Mouse (Mus musculus): ENCODE data around the gene Oxa1l. TPM values are rescaled to one million over a fixed set of nuclear protein-coding genes. Genes with fewer than 3 reads are reported as not detected.

Gene Oxa1l
- total RNA-seq, 2 experiments from 2014 or later: 49.1 to 54.6 TPM

GRCm38 (mm10) chr14:54380616-54381015 lies 20.0 kb downstream of the Oxa1l start:
- no peak overlapping the region for H3K27ac ChIP-seq
- no peak for DNase-seq
- intact Hi-C loops (cut with DNase I): no loop called here
- no peak for TF ChIP-seq CTCF (IDR thresholded peaks at IDR 0.05)
- H3K4me3 ChIP-seq: no peak overlapping the region

- TF ChIP-seq CTCF (IDR thresholded peaks at IDR 0.05): no peak
- H3K27ac ChIP-seq: no peak overlapping the region
- H3K4me3 ChIP-seq: no peak overlapping the region
- intact Hi-C loops (cut with DNase I): no loop called here
- DNase-seq: no peak
These were observed 21.2 kb downstream of the Oxa1l start for GRCm38 (mm10) chr14:54381816-54382215.

GRCm38 (mm10) chr14:54382641-54383040 lies 22.0 kb downstream of the Oxa1l start:
- no peak overlapping the region for H3K27ac ChIP-seq
- TF ChIP-seq CTCF (IDR thresholded peaks at IDR 0.05): no peak
- intact Hi-C loops (cut with DNase I): no loop called here
- H3K4me3 ChIP-seq: no peak overlapping the region
- no peak for DNase-seq

- DNase-seq: no peak
- Histone ChIP-seq H3K4me3 (no peak overlapping the region), H3K27ac (no peak overlapping the region)
- intact Hi-C loops (cut with DNase I): no loop called here
- no peak for TF ChIP-seq CTCF (IDR thresholded peaks at IDR 0.05)
These were observed 22.7 kb downstream of the Oxa1l start for GRCm38 (mm10) chr14:54383355-54383771.

GRCm38 (mm10) chr14:54384396-54384795 lies 23.8 kb downstream of the Oxa1l start:
- H3K27ac ChIP-seq: no peak overlapping the region
- H3K4me3 ChIP-seq: no peak overlapping the region
- intact Hi-C loops (cut with DNase I): no loop called here
- DNase-seq: no peak
- no peak for TF ChIP-seq CTCF (IDR thresholded peaks at IDR 0.05)

- intact Hi-C loops (cut with DNase I): no loop called here
These were observed 25.5 kb downstream of the Oxa1l start for GRCm38 (mm10) chr14:54385968-54386618.

GRCm38 (mm10) chr14:54387546-54387945 lies 26.9 kb downstream of the Oxa1l start:
- no peak overlapping the region for H3K4me3 ChIP-seq
- TF ChIP-seq CTCF (IDR thresholded peaks at IDR 0.05): no peak

More at GRCm38 (mm10) chr14:54385968-54386618, 25.5 kb downstream of the Oxa1l start:
- H3K4me3 ChIP-seq: no peak overlapping the region
- no peak overlapping the region for H3K27ac ChIP-seq
- no peak for TF ChIP-seq CTCF (IDR thresholded peaks at IDR 0.05)
- DNase-seq: no peak

GRCm38 (mm10) chr14:54390843-54391242 lies 30.2 kb downstream of the Oxa1l start:
- no peak overlapping the region for H3K27ac ChIP-seq
- TF ChIP-seq CTCF (IDR thresholded peaks at IDR 0.05): no peak
- DNase-seq: no peak
- intact Hi-C loops (cut with DNase I): no loop called here
- H3K4me3 ChIP-seq: no peak overlapping the region

More at GRCm38 (mm10) chr14:54387546-54387945, 26.9 kb downstream of the Oxa1l start:
- DNase-seq: no peak
- no peak overlapping the region for H3K27ac ChIP-seq
- intact Hi-C loops (cut with DNase I): no loop called here

- no peak overlapping the region for H3K27ac ChIP-seq
- intact Hi-C loops (cut with DNase I): no loop called here
- H3K4me3 ChIP-seq: no peak overlapping the region
- no peak for DNase-seq
- no peak for TF ChIP-seq CTCF (IDR thresholded peaks at IDR 0.05)
These were observed 33.2 kb downstream of the Oxa1l start for GRCm38 (mm10) chr14:54393794-54394193.

GRCm38 (mm10) chr14:54394309-54394708 lies 33.7 kb downstream of the Oxa1l start:
- H3K4me3 ChIP-seq: no peak overlapping the region

GRCm38 (mm10) chr14:54396685-54397084 lies 36.1 kb downstream of the Oxa1l start:
- Histone ChIP-seq H3K27ac (no peak overlapping the region), H3K4me3 (no peak overlapping the region)
- no peak for TF ChIP-seq CTCF (IDR thresholded peaks at IDR 0.05)
- intact Hi-C loops (cut with DNase I): no loop called here
- DNase-seq: no peak

More at GRCm38 (mm10) chr14:54394309-54394708, 33.7 kb downstream of the Oxa1l start:
- intact Hi-C loops (cut with DNase I): no loop called here
- no peak for TF ChIP-seq CTCF (IDR thresholded peaks at IDR 0.05)
- DNase-seq: no peak
- no peak overlapping the region for H3K27ac ChIP-seq

- Histone ChIP-seq H3K27ac (no peak overlapping the region), H3K4me3 (no peak overlapping the region)
- no peak for DNase-seq
- intact Hi-C loops (cut with DNase I): no loop called here
- TF ChIP-seq CTCF (IDR thresholded peaks at IDR 0.05): no peak
These were observed 37.4 kb downstream of the Oxa1l start for GRCm38 (mm10) chr14:54397872-54398527.

GRCm38 (mm10) chr14:54398528-54398916 lies 37.9 kb downstream of the Oxa1l start:
- Histone ChIP-seq H3K4me3 (no peak overlapping the region), H3K27ac (no peak overlapping the region)
- TF ChIP-seq CTCF (IDR thresholded peaks at IDR 0.05): no peak
- intact Hi-C loops (cut with DNase I): no loop called here
- no peak for DNase-seq
